Mouse (Mus musculus) hindbrain, postnatal 0 days (tissue): Measurements from ENCODE around the gene Yipf3. TPM values are rescaled to one million over a fixed set of nuclear protein-coding genes. Genes with fewer than 3 reads are reported as not detected.

ENCODE experiments used
- ATAC-seq: fragments of 200-750 bp; cut with Nextera tagmentation; 2 replicates; pipeline ENCODE4 v1.8.0; 2017; ENCODE audit warnings: mild to moderate bottlenecking, moderate TSS enrichment, moderate library complexity
- DNase-seq: peaks from one replicate; pipeline ENCODE4 v3.0.0-alpha.2; 2015; ENCODE audit warnings: low spot score
- H3K27ac ChIP-seq: fragments of 300-500 bp; sonication (generic); 2 replicates; pipeline ENCODE4 v1.5.1; 2014; ENCODE audit warnings: mild to moderate bottlenecking
- H3K27me3 ChIP-seq: fragments of 300-500 bp; sonication (generic); 2 replicates; pipeline ENCODE4 v1.6.1; 2014; ENCODE audit warnings: low read length, mixed read lengths; ENCODE audit not compliant: insufficient read depth
- H3K36me3 ChIP-seq: fragments of 300-500 bp; sonication (generic); 2 replicates; pipeline ENCODE4 v1.6.1; 2014; ENCODE audit warnings: low read length, mixed read lengths; ENCODE audit not compliant: insufficient read depth
- H3K4me1 ChIP-seq: fragments of 300-500 bp; sonication (generic); 2 replicates; pipeline ENCODE4 v1.6.1; 2014; ENCODE audit warnings: antibody characterized with exemption, low read length, mixed read lengths; ENCODE audit not compliant: insufficient read depth
- H3K4me2 ChIP-seq: fragments of 300-500 bp; sonication (generic); 2 replicates; pipeline ENCODE4 v1.6.1; 2014; ENCODE audit warnings: low read depth, mild to moderate bottlenecking, low read length, moderate library complexity, mixed read lengths
- H3K4me3 ChIP-seq: fragments of 300-500 bp; sonication (generic); 2 replicates; pipeline ENCODE4 v1.5.1; 2014; ENCODE audit warnings: low read length
- H3K9ac ChIP-seq: fragments of 300-500 bp; sonication (generic); replicated peaks from 2 replicates; pipeline ENCODE4 v1.6.1; 2014; ENCODE audit warnings: mild to moderate bottlenecking, low read length, moderate library complexity, mixed read lengths
- H3K9me3 ChIP-seq: fragments of 300-500 bp; sonication (generic); 2 replicates; pipeline ENCODE4 v1.6.1; 2016; ENCODE audit warnings: low read length, mixed read lengths
- CTCF ChIP-seq: IDR thresholded peaks from 2 replicates; pipeline ENCODE4 v1.5.1; 2016; ENCODE audit warnings: antibody characterized with exemption, control low read depth, low read depth
- WGBS: fragments of 180-500 bp; shearing (Covaris S2); extraction: QIAGEN DNeasy Blood & Tissue Kit; methylation state at CpG from one replicate; pipeline ENCODE4 v1.1.7; 2014; 5-methylcytosine and 5-hydroxymethylcytosine counted together
- microRNA counts: library from miRNA; unstranded; fragments of <30 nt; microRNA quantifications from one replicate; lab custom pipeline; 2015
- microRNA-seq, 2 experiments: library from miRNA; unstranded; fragments of <30 nt; microRNA quantifications; one replicate each; pipeline ENCODE4; 2016
- polyA plus RNA-seq: library from polyadenylated mRNA; unstranded; fragments of >200 nt; fragmentation: Nextera tagmentation; extraction: Ambion mirVana; gene quantifications from 2 replicates; pipeline ENCODE4 v1.2.1, GENCODE M21; 2015
- total RNA-seq: library from RNA; depleted of rRNA; stranded (reverse); fragments of >200 nt; gene quantifications from 2 replicates; pipeline ENCODE4 v1.2.3, GENCODE M21; 2014; rRNA removed

Gene Yipf3
- total and polyA plus RNA-seq, 2 experiments from 2014 or later, result 26.9 to 85.4 TPM

DNA sequence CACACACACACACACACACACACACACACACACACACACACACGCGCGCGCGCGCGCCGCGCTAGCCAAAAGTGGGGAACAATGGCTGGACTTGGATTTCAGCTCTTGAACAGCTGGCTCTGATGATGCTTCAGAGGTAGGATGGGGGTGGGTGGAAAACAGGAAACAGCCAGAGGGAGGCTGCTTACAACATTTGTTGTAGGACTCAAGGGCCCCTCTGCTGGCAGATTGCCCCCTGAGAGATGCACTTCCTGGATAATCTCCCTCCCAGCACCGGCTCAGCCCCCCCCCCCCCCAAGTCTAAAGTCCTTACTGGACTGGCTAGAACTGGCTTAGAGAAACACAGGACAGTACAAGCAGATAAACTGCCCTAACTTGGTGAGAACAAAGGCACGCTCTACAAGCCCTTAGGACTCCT is 39.8 kb downstream of the Yipf3 start:
- H3K27ac ChIP-seq, result no peak overlapping the region
- no peak overlapping the region for H3K9ac ChIP-seq
- no peak overlapping the region for H3K4me2 ChIP-seq
- H3K9me3 ChIP-seq, result no peaks in the 10 kb centered on the region
- 63% methylated on average over 11 of the region's 11 CpGs for WGBS
- TF ChIP-seq CTCF, result no peak
- no peak; the same call in 1 of the 2 replicates for ATAC-seq
- H3K4me1 ChIP-seq, result no peaks in the 10 kb centered on the region; the same call in 1 of the 2 replicates
- DNase-seq, result peak; percentile 23
- H3K27me3 ChIP-seq, result no peaks in the 10 kb centered on the region
- no peaks in the 10 kb centered on the region for H3K36me3 ChIP-seq
- no peak overlapping the region for H3K4me3 ChIP-seq

DNA sequence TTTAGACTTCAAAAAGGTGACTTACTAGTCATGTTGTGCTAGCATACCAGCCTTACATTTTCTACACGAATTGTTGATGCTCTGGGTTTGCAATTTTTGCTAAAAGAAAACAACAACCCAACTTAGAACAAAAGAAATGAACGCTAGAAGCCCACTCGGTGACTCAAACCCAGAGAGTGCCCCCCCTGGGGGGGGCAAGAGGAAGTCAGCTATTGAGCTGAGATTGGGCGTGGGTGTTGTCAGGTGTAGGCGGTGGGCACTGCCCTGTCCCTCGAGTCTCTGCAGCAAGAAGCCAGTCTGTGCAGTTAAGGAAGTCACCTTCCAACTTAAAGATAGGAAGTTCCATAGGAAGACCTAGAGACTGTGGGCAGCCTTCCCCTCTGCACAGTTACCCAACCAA is 48.7 kb downstream of the Yipf3 start:
- no peak overlapping the region for H3K9ac ChIP-seq
- 41% methylated on average over 6 of the region's 6 CpGs for WGBS
- H3K36me3 ChIP-seq, result no peaks in the 10 kb centered on the region
- H3K4me2 ChIP-seq, result peak overlapping the region; percentile 90
- H3K27me3 ChIP-seq, result peaks cover 15% of the 10 kb centered on the region
- peak overlapping the region; percentile 69 for H3K4me3 ChIP-seq
- no peak for TF ChIP-seq CTCF
- H3K9me3 ChIP-seq, result no peaks in the 10 kb centered on the region
- H3K4me1 ChIP-seq, result no peaks in the 10 kb centered on the region
- ATAC-seq (no peak), DNase-seq (no peak)
- H3K27ac ChIP-seq, result peak overlapping the region; percentile 81; the same call in 1 of the 2 replicates

DNA sequence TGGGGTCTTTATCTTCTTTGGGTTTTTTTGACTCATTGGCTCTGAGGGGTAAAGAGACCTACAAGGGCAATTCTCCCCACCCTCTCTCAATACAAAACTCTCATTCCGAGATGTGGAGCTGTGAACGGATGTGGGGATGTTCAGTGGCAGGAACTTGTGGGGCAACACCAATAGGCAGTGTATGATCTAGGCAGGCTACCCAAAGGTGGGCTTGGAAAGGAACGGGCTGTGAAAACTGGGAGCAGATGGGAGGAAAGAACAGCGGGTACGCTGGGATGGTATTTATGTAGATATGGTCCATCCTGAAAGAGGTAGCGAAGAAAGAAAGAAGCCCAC is 49.1 kb downstream of the Yipf3 start:
- Histone ChIP-seq H3K4me1 (no peaks in the 10 kb centered on the region), H3K27me3 (peaks cover 15% of the 10 kb centered on the region), H3K9ac (peak overlapping the region; percentile 85; the same call in 1 of the 2 replicates), H3K36me3 (no peaks in the 10 kb centered on the region), H3K9me3 (no peaks in the 10 kb centered on the region), H3K4me2 (peak overlapping the region; percentile 90), H3K4me3 (peak overlapping the region; percentile 69), H3K27ac (peak overlapping the region; percentile 81)
- no peak; the same call in 1 of the 2 replicates for ATAC-seq
- TF ChIP-seq CTCF, result no peak
- WGBS, result 10% methylated on average over 6 of the region's 6 CpGs
- DNase-seq, result no peak

DNA sequence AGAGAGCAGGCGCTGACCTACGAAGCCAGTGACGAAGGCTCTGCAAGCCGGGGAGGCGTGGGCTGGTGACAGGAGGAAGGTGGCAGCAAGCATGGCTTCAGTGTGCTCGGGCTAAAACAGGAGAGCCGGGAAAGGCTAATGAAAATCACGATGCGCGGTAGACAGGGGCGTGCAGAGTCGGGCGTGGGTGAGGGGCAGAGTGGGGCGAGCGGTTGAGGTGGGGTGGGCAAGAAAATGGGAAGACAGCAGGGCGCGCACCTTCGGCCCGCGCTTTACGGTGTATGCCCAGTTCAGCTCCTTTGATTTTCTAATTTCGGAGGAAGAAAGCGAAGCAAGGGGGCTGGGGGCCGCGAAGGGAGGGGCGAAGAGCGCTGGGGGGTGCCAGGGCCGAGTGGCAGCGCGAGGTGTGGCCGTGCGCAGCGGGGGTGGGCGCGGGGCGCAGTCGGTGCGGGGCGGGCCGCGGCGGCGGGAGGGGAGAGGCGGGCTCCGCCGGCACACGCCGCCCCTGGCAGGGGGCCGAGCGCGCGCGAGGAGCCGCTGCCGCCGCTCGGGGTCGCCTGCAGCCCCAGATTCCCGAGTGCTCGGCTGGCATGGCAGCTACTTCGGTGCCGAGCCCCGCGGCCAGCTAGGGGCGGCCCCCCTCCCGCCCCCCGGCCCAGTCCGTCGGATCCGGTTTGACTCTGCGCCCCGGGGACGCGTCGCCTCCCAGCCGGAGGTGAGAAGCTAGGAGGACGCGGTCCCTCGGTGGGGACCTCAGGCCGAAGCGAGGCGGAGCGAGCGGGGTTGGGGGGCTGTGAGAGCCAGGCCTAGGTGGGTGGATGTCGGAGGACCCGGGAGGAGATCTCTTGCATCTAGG is 49.7 kb downstream of the Yipf3 start, which contains the start of gene Dlk2:
Dlk2 (plus strand) TSS at position 58 of the 856 bp plus-strand sequence.
- H3K4me2 ChIP-seq, result peak within 1 kb of the TSS; percentile 90
- no peaks in the 10 kb centered on the region for H3K4me1 ChIP-seq
- peaks cover 15% of the 10 kb centered on the region for H3K27me3 ChIP-seq
- peak within 1 kb of the TSS; percentile 81 for H3K27ac ChIP-seq
- no peaks in the 10 kb centered on the region for H3K9me3 ChIP-seq
- H3K36me3 ChIP-seq, result no peaks in the 10 kb centered on the region
- TF ChIP-seq CTCF, result no peak
- ATAC-seq (peak; percentile 64), DNase-seq (peak; percentile 74)
- H3K4me3 ChIP-seq, result peak within 1 kb of the TSS; percentile 69
- peak within 1 kb of the TSS; percentile 85 for H3K9ac ChIP-seq
- 0% methylated on average over 50 of the region's 86 CpGs for WGBS

DNA sequence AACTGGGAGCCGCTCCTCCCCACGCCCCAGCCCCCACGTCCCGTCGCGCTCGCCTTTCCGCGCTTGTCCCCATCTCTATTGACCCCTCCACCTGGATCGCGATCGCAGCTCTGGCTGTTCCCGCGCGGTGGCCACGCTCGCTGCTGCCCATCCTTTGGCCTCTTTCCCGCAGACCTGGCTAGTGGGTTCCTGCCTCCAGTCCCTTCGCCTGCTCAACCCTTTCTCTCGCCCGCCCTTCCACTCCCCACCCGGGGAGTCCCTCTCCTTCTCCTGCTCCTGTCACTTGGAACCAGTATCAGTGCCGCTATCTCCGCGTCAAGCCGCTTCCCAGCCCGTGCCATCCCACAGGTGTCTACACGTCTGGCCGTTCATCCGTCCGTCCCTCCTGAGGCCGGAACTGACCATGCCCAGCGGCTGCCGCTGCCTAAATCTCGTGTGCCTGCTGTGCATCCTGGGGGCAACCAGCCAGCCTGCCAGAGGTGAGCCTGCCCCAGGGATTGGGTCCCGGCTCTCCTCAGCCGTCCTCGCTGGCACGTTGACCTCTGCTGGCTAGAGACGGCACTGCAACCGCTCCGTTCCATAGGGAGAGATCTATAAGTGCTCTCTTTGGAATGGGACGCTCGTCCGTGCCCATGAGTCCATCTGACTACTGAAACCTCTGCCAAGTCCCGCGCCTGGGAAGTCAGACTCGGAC is 50.5 kb downstream of the Yipf3 start:
- peaks cover 12% of the 10 kb centered on the region for H3K27me3 ChIP-seq
- H3K36me3 ChIP-seq, result no peaks in the 10 kb centered on the region
- DNase-seq (peak; percentile 88), ATAC-seq (peak; percentile 78)
- H3K4me3 ChIP-seq, result peak overlapping the region; percentile 69
- peak; percentile 92 for TF ChIP-seq CTCF
- no peaks in the 10 kb centered on the region for H3K9me3 ChIP-seq
- no peaks in the 10 kb centered on the region for H3K4me1 ChIP-seq
- H3K9ac ChIP-seq, result peak overlapping the region; percentile 85
- WGBS, result under 1% methylated on average over 35 of the region's 48 CpGs
- H3K4me2 ChIP-seq, result peak overlapping the region; percentile 90
- H3K27ac ChIP-seq, result peak overlapping the region; percentile 81

GRCm38 (mm10) chr17:46301892-46302291 is 54.0 kb downstream of the Yipf3 start:
- Histone ChIP-seq H3K9me3 (no peaks in the 10 kb centered on the region), H3K36me3 (peaks cover 6% of the 10 kb centered on the region; the same call in 1 of the 2 replicates), H3K27me3 (no peaks in the 10 kb centered on the region), H3K4me2 (no peak overlapping the region), H3K9ac (no peak overlapping the region), H3K4me3 (no peak overlapping the region), H3K4me1 (no peaks in the 10 kb centered on the region), H3K27ac (no peak overlapping the region)
- no peak for TF ChIP-seq CTCF
- ATAC-seq (no peak), DNase-seq (no peak)
- WGBS, result 72% methylated on average over 12 of the region's 12 CpGs

MicroRNAs encoded within 50 kb of the gene (microRNA counts, 519-probe panel; counts per million panel counts)
- microRNA mmu-miR-693-3p (lab: Ali Mortazavi, UCI) (not detected), microRNA mmu-miR-693-5p (lab: Ali Mortazavi, UCI) (not detected)

Small RNA genes within 50 kb of the gene (microRNA-seq; reads per million reads assigned to microRNA genes)
- gene Mir693, result 0 reads per million in 2 experiments

Other genes with a start within 250 kb of the Yipf3 start
- gene Vegfa, start 215.7 kb upstream of the Yipf3 start, total RNA-seq, result 89.5 and 89.6 TPM in 2 replicates
- gene Vegfa, start 215.7 kb upstream of the Yipf3 start, polyA plus RNA-seq, result 4.1 and 4.8 TPM in 2 replicates
- 62.8 and 67.1 TPM in 2 replicates for gene Mrps18a, start 137.1 kb upstream of the Yipf3 start, total RNA-seq
- 165 and 169 TPM in 2 replicates for gene Mrps18a, start 137.1 kb upstream of the Yipf3 start, polyA plus RNA-seq
- gene Rsph9, start 103.9 kb upstream of the Yipf3 start, total RNA-seq, result 50.7 and 54.3 TPM in 2 replicates
- gene Rsph9, start 103.9 kb upstream of the Yipf3 start, polyA plus RNA-seq, result 74.7 and 80.0 TPM in 2 replicates
- 10.2 and 16.2 TPM in 2 replicates for gene Mad2l1bp, start 94.5 kb upstream of the Yipf3 start, total RNA-seq
- 17.2 and 17.5 TPM in 2 replicates for gene Mad2l1bp, start 94.5 kb upstream of the Yipf3 start, polyA plus RNA-seq
- 68.0 and 94.8 TPM in 2 replicates for gene Gtpbp2, start 87.0 kb upstream of the Yipf3 start, total RNA-seq
- gene Gtpbp2, start 87.0 kb upstream of the Yipf3 start, polyA plus RNA-seq, result 25.8 and 27.9 TPM in 2 replicates
- gene Polh, start 45.4 kb upstream of the Yipf3 start, total RNA-seq, result 9.7 and 10.5 TPM in 2 replicates
- 4.7 and 5.5 TPM in 2 replicates for gene Polh, start 45.4 kb upstream of the Yipf3 start, polyA plus RNA-seq
- 54.5 and 56.9 TPM in 2 replicates for gene Xpo5, start 45.3 kb upstream of the Yipf3 start, total RNA-seq
- gene Xpo5, start 45.3 kb upstream of the Yipf3 start, polyA plus RNA-seq, result 23.8 and 23.9 TPM in 2 replicates
- gene Polr1c, start within 50 bp of the Yipf3 start, total RNA-seq, result 45.9 and 61.1 TPM in 2 replicates
- 58.7 and 61.7 TPM in 2 replicates for gene Polr1c, start within 50 bp of the Yipf3 start, polyA plus RNA-seq
- gene Lrrc73, start 5.5 kb downstream of the Yipf3 start, total RNA-seq, result 48.2 and 54.5 TPM in 2 replicates
- gene Lrrc73, start 5.5 kb downstream of the Yipf3 start, polyA plus RNA-seq, result 27.2 and 28.0 TPM in 2 replicates
- 30.7 and 43.3 TPM in 2 replicates for gene Tjap1, start 34.9 kb downstream of the Yipf3 start, total RNA-seq
- 19.5 and 19.9 TPM in 2 replicates for gene Tjap1, start 34.9 kb downstream of the Yipf3 start, polyA plus RNA-seq
- gene Dlk2, start 49.3 kb downstream of the Yipf3 start, total RNA-seq, result 67.1 and 67.7 TPM in 2 replicates
- gene Dlk2, start 49.3 kb downstream of the Yipf3 start, polyA plus RNA-seq, result 20.2 and 23.9 TPM in 2 replicates
- gene Abcc10, start 80.3 kb downstream of the Yipf3 start, total RNA-seq, result 12.8 and 16.4 TPM in 2 replicates
- gene Abcc10, start 80.3 kb downstream of the Yipf3 start, polyA plus RNA-seq, result 6.6 and 7.3 TPM in 2 replicates
- gene Zfp318, start 135.7 kb downstream of the Yipf3 start, total RNA-seq, result 20.1 and 24.5 TPM in 2 replicates
- gene Zfp318, start 135.7 kb downstream of the Yipf3 start, polyA plus RNA-seq, result 22.9 and 23.2 TPM in 2 replicates
- gene Crip3, start 180.8 kb downstream of the Yipf3 start, total RNA-seq, result 1.4 and 4.0 TPM in 2 replicates
- gene Crip3, start 180.8 kb downstream of the Yipf3 start, polyA plus RNA-seq, result 1.6 and 1.7 TPM in 2 replicates
- not detected in 2 replicates for gene Slc22a7, start 190.4 kb downstream of the Yipf3 start, total RNA-seq
- 0.13 TPM in 1 of 2 replicates, not detected in the other for gene Slc22a7, start 190.4 kb downstream of the Yipf3 start, polyA plus RNA-seq
- 46.5 and 53.4 TPM in 2 replicates for gene Ttbk1, start 239.6 kb downstream of the Yipf3 start, total RNA-seq
- gene Ttbk1, start 239.6 kb downstream of the Yipf3 start, polyA plus RNA-seq, result 6.3 and 6.5 TPM in 2 replicates
- 8.9 and 9.9 TPM in 2 replicates for gene Dnph1, start 248.6 kb downstream of the Yipf3 start, total RNA-seq
- gene Dnph1, start 248.6 kb downstream of the Yipf3 start, polyA plus RNA-seq, result 19.2 and 23.4 TPM in 2 replicates